Mouse (Mus musculus) C2C12 (cell line): ENCODE results near the gene Cttnbp2.

Experiments
- CTCF ChIP-seq: IDR thresholded peaks from one replicate; pipeline ENCODE4 v1.5.1; 2011; ENCODE audit not compliant: control insufficient read depth, insufficient read depth, insufficient read length
- FOSL1 ChIP-seq: IDR thresholded peaks from one replicate; pipeline ENCODE4 v1.8.0; 2011; ENCODE audit warnings: mild to moderate bottlenecking, low read length; ENCODE audit not compliant: poor library complexity, insufficient read depth, severe bottlenecking
- MAX ChIP-seq: IDR thresholded peaks from one replicate; pipeline ENCODE4 v1.6.1; 2011; ENCODE audit warnings: mild to moderate bottlenecking, control low read depth
- MYOG ChIP-seq: IDR thresholded peaks from one replicate; pipeline ENCODE4 v1.6.1; 2011; ENCODE audit not compliant: control insufficient read depth, insufficient read length; ENCODE audit errors: extremely low read depth

GRCm38 (mm10) chr6:18360955-18361354, 153.7 kb downstream of the Cttnbp2 start:
- TF ChIP-seq MYOG: no peak
- TF ChIP-seq CTCF: no peak
- no peak for TF ChIP-seq MAX
- no peak for TF ChIP-seq FOSL1
